Mouse (Mus musculus) c-Kit-positive CD71-positive TER-119-negative erythroid progenitor cells, embryonic 14.5 days (primary cell): ENCODE results near the gene Cdc73.
"Not testable (repeated sequence)": the region's sequence is repeated elsewhere in the genome, so short reads cannot be mapped to it uniquely, and the experiment has no call there.

Experiments used
- DNase-seq: peaks from one replicate; pipeline ENCODE4 v3.0.0-alpha.2; 2013; ENCODE audit warnings: low read depth

The Cdc73 gene

DNA sequence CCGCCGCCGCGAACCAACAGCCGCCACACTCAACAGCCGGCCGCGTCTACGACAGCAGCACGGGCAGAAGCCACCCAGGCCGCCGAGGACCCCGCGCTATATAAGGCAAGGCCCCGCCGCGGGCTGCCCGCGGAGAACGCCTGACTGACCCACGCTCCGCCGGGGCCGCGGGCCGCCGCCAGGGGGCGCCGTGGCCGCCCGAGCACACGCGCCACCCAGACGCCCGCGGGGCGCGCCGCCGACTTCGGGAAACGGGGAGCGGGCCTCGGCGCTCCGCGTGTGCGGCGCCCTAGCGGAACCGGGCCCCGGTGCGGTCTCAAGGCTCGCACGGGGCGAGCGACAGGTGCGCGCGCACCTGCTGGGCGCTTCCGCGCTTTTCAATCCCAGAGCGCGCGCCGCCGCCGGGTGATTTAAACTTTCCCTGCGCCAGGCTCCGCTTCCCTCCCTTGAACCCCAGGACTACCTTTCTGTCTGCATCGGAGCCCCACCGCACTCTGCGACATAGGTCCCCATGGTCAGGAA, at the start of gene Cdc73:
Gene Cdc73, minus strand, starts transcription at position 153 of the 522 bp plus-strand sequence.
- peak; percentile 72 for DNase-seq

DNA sequence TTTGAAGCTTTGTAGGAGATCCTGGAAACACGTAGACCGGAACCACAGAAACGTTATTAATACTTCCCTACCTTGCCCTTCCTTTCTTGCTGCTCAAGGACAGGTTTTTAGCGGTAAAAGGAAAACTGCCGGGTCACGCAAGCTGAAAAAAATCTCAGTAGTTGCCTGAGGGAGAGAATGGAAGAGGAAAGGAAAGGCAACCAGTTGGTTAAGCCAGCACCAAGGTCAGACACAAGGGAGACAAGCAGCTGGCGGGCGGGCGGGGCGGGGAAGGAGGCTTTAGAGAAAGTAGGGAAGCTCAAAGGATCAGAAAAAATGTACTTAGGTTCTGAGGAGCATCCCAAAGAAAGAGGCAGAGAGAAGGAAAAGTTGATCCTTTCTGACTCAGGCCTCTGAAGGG, 43.2 kb upstream of the Cdc73 start:
- DNase-seq = no peak

DNA sequence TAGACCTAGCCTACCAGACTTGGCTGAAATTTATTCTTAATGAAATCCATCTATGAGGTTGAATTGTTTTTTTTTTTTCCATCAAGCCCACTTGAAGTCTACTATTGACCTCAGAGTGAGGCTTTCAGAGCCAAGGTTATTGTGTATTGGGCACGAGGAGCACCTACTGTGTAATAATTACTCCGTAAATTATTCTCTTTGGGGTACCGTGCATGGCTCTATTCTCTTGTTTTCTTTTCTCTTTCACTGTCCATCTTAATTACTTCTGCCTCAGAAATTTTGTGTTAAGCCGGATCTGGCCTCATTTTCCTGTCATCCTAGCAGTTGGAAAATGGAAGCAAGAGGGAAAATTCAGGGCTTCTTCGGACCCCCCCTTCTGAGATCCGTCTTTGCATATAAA, 39.5 kb upstream of the Cdc73 start:
- no peak for DNase-seq

DNA sequence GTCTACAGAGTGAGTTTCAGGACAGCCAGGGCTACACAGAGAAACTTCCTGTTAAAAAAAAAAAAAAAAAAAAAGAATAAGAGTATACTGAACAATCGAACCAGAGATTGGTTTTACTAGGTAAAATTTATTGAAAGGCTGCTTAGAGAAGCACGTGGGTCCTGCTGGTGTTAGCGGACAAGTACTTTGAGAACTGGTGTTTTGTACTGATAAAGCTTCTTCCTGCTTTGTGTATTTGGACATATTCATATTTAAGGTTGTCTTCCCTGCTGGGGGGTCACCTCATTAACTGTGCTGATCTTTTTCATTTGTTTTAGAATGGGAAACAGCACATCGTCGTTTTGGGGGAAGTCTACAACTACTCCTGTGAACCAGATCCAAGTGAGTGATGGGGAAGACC, 38.6 kb upstream of the Cdc73 start:
- DNase-seq = no peak

DNA sequence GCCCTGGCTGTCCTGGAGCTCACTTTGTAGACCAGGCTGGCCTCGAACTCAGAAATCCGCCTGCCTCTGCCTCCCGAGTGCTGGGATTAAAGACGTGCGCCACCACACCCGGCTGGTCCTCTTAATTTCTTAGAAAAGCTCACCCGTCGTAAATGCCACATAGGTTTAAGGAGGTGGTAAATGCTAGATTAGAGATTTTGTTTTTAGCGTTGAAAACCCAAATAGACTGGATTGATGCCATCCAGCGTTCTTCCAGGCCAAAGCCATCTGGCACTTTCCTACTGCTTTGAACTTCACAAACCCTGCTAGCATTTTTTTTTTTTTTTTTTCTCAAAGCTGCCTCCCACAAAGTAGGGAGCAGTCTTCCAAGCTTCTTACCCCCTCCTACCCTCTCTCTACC, 37.9 kb upstream of the Cdc73 start:
- DNase-seq = no peak

DNA sequence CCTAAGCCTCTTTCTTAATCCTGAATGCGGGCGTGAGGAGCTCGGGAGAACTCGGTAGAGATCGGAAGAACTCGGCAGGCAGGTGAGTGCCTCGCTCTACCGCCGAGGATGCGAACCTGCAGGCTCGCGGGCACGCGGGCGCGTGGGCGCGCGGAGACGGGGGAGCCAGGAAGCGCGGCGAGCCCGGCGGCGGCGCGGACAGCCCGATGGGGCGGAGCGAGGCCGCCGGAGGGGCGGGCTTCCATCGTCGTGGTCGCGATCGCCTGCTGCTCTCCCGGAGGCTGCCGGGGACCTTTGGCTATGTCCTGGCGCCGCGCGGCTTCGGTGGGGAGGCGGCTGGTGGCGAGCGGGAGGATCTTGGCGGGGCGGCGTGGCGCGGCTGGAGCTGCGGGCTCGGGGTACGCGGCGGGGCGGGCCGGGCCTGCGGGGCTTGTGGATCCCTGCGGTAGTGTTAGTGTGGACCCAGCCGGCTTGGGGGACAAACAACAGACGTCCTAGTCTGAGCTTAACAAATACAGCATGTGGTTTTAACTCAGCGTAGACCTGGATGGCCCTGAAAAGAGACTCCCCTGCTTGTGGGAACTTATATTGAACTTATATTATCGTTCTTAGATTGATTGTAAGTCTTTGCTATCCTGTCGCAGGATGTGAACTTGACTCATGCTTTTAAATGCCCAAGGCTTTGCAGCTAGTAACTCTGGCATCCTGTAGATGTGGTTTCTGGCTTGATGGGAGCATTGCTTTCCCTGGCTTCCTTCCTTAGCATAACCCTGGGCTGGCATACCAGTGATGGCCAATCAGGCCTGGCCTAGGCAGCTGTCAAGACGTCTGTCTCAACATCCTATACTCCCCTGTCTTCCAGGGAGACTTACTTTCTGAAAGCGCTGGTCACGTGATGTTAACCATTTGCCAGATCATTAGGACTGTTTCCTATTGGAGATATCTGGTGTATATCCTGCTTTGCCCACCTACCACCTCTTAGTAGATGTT, 37.0 kb upstream of the Cdc73 start:
- DNase-seq = peak; percentile 81

DNA sequence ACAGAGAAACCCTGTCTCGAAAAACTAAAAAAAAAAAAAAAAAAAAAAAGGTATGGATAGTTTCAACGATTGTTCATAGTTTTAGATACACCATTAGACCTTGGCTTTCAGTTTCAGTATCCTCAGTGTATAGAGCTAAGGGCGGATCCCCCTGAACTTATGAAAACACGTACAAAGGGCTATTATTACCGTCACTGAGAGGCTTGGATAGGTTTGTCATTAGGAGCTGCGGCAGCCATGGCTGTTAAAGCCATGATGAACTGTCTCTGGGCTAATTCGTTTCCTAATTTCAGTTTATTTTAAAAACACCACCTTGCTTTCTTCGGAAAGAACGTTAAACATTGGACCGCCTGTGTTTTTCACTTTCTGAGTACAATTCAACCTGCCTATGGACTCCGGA, 36.1 kb upstream of the Cdc73 start:
- no peak for DNase-seq

DNA sequence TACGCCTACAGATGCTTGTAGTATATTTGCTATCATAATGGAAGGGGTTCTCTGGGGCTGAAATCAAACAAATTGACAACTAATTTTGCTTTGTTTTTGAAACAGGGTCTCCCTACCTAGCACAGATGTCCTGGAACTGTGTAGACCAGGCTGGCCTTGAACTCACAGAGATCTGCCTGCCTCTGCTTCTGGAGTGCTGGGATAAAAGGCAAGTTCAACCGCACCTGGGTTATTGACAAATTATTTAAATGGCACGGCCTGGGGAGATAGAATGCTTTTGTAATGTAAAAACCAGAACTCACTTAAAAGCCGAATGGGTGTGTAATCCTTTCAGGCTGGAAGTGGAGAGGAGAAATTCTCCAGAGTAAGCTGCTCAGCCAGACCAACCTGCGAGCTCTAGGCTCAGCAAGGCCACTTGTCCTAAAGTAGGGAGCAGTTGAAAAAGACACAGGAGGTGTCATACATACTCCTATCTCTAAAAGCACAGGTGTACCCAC, 31.3 kb upstream of the Cdc73 start:
- no peak for DNase-seq

DNA sequence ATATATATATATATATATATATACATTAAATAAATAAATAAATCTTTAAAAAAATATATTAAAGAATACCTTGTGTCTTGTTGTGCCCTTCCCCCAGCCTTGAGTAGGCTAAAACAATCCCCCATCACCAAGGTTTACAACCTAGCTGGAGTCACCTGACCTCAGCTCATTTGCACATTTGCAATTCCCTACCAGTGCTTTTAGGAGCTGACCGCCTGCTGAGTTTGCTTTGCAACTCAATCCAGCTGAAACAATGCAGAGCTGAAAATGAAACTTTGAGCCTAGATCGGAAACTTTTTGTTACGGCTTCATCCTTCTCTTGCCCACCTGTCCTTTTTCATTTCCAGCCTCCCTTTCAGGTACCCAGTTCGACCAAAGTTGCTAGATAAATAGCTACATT, 29.0 kb upstream of the Cdc73 start:
- DNase-seq = no peak

DNA sequence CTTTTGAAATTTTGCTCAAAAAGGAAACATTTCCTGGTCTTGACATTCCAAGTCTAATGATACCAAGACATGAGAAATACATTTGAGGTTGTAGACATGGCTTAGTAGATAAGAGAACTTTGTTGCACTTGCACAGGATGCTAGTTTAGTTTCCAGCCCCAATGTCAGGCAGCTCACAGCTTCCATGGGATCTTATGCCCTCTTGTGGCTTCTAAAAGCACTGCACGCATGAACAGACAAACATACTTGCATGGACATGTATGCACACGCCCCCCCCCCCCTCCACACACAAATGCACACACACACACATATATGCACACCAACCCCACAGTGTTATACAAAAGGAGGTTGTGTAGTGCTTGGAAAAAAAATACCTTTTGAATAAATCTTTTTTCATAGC, 28.2 kb upstream of the Cdc73 start:
- DNase-seq = peak; percentile 79

DNA sequence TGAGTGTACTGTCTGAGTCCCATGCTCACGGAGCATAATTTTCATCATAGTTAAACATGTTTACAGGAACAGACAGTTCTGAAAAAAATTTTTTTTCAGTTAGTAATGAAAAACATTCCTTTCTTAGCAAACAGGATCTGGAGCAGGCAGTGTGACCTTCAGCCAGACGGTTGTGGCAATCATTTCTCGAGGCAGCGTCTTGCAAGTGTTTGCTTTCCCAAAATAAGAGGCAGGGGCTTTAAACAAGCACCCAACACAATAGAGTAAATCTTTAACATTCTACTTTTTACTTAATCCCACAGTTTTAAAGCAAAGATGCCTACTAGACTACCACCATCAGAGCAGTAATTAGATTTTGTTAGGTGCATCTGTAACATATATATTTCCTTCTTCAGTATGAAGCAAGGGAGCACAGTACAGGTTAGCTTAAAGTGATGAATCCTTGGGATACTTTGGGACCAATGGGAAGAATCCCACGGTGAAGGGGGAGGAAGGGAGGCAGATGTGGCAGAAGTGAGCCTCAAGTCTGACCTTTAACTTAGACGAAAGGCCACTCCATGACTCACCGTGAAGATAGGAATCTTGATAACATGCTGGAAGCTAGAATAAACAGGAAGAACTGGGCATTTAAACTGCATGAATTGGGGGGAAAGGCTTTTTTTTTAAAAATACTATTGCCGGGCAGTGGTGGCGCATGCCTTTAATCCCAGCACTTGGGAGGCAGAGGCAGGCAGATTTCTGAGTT, 25.2 kb upstream of the Cdc73 start:
- no peak for DNase-seq

DNA sequence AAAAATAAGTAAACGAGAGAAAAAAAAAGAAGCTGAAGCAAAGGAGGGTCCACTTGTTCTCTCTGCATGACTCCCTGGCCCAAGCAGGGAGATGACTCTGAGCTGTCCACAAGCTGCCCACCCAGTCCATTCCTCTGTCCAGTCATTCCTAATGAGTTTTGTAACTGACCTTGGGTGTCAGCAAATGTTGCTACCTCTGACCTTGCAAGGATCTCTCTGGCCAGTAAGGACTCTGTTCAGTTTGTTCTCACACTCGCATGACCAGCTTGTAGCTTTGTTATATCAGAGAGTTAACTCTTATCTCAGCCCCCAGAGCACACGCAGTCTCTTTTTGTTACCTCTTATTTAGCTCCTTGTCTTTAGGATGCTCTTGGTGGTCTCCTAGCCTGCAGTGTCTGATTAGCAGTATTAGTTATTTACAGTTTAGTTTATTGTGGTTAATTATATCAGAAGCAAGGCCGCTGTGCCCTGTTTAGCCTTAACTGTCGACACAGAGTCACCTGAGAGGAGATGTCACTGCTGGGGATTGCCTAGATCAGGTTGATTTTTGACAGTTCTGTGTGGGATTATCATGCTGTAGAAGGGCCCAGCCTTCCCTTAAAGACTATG, 21.9 kb upstream of the Cdc73 start:
- DNase-seq = peak; percentile 51

DNA sequence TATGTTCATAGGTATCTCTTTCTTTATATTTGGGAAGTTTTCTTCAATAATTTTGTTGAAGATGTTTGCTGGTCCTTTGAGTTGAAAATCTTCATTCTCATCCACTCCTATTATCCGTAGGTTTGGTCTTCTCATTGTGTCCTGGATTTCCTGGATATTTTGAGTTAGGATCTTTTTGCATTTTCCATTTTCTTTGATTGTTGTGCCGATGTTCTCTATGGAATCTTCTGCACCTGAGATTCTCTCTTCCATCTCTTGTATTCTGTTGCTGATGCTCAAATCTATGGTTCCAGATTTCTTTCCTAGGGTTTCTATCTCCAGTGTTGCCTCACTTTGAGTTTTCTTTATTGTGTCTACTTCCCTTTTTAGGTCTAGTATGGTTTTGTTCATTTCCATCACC, 13.3 kb upstream of the Cdc73 start, which contains the start of gene Glrx2:
Gene Glrx2, plus strand, starts transcription at position 301 of the 400 bp plus-strand sequence.
- DNase-seq = not testable (repeated sequence)

DNA sequence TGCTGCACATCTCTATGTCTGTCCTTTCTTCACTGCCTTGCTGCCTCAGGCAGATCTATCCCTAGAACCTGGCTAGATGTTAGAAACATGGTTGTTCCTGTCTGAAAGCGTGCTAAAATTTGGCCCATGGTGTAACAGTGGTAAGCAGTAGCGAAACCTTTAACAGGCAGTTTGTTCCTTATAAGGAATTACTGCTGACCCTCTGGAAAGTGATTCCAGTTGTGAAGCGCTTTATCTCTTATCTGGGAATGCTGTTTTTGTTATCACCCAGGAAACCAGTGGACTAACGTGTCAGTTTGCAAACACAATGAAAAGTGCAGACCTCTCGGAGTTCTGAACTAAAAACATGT, 7.9 kb upstream of the Cdc73 start:
- DNase-seq = no peak

DNA sequence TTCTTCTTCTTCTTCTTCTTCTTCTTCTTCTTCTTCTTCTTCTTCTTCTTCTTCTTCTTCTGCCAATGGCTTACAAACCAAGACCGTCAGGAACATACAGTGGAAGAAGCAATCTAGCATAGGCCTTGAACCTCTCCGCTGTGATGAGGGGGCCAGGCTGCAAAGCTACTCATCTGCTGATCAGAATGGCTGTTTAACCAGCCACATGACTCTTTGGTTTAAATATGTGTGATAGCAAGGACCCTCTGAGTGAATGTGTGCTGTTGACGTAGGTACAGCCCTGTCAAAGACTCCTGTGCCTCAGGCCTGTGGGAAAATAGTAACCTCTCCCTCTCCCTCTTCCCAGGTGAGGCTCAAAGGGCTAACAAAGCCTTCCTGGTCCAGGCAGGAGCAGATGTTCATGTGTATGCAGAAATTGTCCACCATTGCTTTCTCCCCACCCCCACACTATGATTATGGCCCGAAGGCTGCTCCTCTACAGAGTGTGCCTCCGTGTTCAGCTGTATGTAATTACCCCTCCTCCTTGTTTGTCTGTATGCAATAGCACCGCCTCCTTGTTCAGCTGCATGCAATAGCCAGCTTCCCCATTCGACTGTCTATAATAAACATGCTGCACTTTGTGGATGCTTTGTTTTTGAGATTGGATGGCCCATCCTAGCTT, 7.4 kb upstream of the Cdc73 start:
- DNase-seq = no peak

DNA sequence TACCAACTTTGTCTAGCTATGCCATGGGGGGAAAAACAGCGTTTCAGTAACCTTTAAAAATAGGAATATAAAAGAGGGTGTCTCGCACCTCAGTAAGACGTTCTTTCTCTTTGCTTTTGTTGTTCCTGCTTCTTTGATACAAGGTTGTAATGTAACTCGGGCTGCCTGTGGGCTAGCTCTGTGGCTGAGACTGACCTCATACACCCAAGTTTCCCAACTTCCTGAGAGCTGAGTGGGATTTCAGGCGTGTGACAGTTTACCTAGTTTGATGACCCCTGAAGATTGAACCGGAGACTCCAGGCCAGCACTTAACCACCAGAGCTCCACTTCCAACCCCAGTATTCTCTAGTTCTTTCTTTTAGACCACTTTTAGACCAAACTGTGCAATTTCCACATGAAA, 5.7 kb upstream of the Cdc73 start:
- no peak for DNase-seq

DNA sequence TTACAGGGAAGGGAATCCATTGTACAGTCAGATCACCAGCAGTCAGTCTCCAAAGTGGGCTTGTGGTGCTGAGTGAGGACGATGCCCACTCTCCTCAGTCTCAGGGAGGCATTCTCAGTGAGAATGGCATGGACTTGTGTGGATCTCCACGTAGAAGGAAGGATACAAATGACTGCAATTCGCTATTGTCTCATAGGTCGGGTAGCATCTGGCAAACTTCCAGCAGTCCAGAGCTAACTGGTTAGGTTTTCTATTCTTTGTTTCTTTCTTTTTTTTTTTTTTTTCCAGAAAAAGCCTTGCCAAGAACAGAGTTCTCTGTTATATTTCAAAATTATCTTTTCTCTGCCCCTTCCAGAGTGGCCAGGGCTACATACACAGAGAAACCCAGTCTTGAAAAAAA, 4.3 kb upstream of the Cdc73 start:
- no peak for DNase-seq

DNA sequence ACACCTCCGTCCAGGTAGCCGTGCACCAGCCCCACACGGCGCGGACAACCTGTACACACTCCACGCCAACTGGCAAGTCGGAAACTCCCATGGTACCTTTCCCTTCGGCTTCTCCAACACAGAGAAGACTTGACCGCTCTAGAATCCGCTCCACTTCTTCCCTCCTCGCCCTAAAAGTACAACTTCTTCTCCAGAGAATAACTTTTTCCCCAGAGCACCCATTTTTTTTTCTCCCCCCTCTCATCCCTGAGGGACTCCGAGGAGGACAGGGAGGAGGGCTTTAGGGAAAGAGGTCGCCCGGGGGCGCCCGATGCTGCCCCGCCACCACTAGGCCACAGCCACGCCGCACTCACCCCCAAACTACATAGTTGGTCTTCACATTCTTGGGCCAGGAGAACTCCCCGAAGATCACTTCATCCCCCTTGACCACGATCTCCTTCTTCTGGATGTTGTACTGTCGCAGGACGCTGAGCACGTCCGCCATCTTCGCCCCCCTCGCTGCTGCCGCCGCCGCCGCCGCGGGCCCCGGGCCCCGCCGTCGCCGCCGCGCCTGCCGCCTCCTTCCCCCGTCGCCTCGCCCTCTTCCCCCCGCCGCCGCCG, 452 bp downstream of the Cdc73 start:
- peak; percentile 34 for DNase-seq

DNA sequence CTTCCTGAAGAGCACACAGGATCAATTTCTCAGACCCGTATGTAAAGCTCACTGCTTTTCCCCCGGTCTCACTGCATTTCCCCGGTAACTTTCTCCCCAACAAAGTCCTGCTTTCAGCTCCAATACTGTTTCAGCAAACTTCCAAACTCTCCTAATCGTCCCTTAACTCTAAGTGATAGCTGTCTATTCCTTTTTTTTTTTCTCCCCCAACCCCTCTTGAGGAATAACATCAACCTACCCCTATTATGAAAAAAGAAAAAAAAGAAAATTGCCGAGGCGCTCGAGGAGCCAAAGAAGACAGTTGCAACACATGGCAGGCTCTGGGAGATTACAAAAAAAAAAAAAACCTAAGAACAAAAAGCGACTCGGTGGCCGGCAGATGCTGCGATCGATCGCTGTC, 957 bp downstream of the Cdc73 start:
- no peak for DNase-seq

DNA sequence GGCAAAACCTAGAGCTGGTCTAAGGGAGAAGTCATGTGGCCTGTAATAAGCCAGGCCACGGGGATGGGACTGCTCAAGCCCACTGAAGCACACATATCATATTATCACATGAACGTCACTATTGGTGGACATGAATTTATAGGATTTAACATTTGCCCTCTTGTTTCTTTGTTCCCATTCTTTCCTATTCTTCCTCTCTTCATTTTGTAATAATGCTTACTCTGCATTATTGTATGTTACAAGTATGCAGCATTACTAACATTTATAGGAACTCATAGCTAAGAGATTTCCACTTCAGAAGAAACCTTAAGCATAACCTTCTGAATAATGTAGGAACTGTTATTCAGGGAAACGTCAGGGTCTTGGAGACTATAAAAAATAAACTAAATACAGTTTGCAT, 17.8 kb downstream of the Cdc73 start:
- DNase-seq = no peak

DNA sequence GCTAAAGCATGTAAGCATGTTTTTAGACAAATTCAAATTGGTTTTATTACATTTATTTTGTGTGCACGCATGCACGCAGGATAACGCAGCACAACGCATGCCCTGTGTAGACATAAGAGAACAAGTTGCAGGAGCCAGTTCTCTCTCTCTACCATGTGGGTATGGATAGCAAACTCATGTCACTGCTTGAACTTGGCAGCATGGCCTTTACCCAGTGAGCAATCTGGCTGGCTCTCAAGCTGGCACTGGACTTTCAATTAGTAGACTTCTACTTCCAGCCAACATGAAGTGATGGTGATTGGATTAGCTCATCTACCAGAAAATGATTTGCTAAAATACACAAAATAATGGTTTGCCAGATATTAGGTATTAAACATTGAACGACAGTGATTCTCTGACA, 21.6 kb downstream of the Cdc73 start:
- no peak for DNase-seq
